Mouse (Mus musculus): ENCODE data around the gene Itpkb. TPM values are rescaled to one million over a fixed set of nuclear protein-coding genes. Genes with fewer than 3 reads are reported as not detected.

Gene Itpkb
- total and polyA plus RNA-seq, 3 experiments: 3.4 to 9.2 TPM; not detected in 1

DNA sequence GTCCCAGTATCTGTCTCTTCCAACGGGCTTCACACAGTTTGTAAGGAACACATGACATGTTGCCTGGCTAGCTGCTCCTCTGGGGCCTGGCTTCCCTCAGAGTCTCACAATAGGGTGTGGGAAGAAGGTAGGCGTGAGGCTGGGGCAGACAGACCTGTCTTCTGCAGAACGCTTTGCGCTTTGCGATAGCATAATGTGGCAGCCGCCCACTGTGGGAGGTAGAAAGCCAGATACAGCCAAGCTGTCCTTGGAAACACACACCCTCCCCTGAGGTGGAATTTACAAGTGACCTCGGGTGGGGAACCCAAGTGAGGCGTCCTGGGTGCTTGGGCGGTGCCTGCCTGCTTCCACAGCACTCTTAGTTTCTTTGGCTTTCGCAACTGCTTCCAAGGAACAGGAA lies 54.2 kb downstream of the Itpkb start (continued):
- TF ChIP-seq CHD1 (IDR thresholded peaks at IDR 0.05; ENCODE audit: low read depth, low read length): no peak

DNA sequence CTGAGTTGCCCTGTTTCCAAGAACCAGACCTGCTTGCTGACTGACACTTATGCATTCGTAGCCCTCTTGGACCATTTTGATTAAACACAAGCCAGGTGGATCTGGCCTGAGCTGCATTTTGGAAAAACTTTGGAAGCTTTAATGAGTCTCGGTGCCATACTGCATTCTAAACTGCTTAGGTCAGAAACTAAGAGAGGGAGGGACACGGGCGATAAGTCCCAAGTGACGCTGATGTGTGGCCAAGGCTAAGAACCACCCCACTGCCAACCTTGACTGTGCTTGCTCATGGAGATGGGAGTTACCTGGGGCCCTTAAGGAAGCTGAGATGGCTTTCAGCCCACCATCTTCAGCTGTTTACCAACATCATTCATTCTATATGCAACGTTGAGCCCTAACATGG lies 55.0 kb downstream of the Itpkb start:
- H3K27ac ChIP-seq (ENCODE audit: control insufficient read depth, low read depth, low read length): no peak overlapping the region
- no peaks in the 10 kb centered on the region; the same call in 1 of the 2 replicates for H3K79me2 ChIP-seq (ENCODE audit: control insufficient read depth, insufficient read depth, low read length, poor library complexity)
- TF ChIP-seq TCF12 (IDR thresholded peaks at IDR 0.05; ENCODE audit: low read depth, low read length) (no peak), MEF2A (IDR thresholded peaks at IDR 0.05; ENCODE audit: extremely low read depth, insufficient replicate concordance, low read depth, low read length, poor library complexity, severe bottlenecking) (no peak), POLR2AphosphoS5 (IDR thresholded peaks at IDR 0.05; ENCODE audit: borderline replicate concordance, low read depth, low read length) (no peak), SIN3A (IDR thresholded peaks at IDR 0.05; ENCODE audit: low read length) (no peak), POLR2A (IDR thresholded peaks at IDR 0.05; ENCODE audit: control insufficient read depth in 1 of 2, insufficient read depth in 1 of 2, low read depth in 1 of 2, low read length in 2 of 2, poor library complexity in 1 of 2) (no peak)
- H3K27me3 ChIP-seq (ENCODE audit: control insufficient read depth in 1 of 2, insufficient read depth in 2 of 2, low read length in 2 of 2): no peaks in the 10 kb centered on the region
- no peak overlapping the region for H3K4me3 ChIP-seq (ENCODE audit: control insufficient read depth in 1 of 2, insufficient read depth in 1 of 2, low read depth in 2 of 2, low read length in 2 of 2)
- H3K9ac ChIP-seq (ENCODE audit: control insufficient read depth, low read depth, low read length, poor library complexity, severe bottlenecking): no peak overlapping the region
- peaks cover 0 to 8% of the 10 kb centered on the region in 2 experiments; a peak in 2 of 4 replicates for H3K36me3 ChIP-seq (ENCODE audit: control insufficient read depth in 1 of 2, insufficient read depth in 2 of 2, low read length in 2 of 2)
- peaks cover 2 to 12% of the 10 kb centered on the region in 2 experiments; a peak in 3 of 4 replicates for H3K4me1 ChIP-seq (ENCODE audit: control insufficient read depth in 1 of 2, insufficient read depth in 2 of 2, low read length in 2 of 2)
- H3K9me3 ChIP-seq (replicated peaks; ENCODE audit: insufficient read depth, low read length): no peaks in the 10 kb centered on the region
- no peak for DNase-seq (ENCODE audit: low read depth, low spot score)

DNA sequence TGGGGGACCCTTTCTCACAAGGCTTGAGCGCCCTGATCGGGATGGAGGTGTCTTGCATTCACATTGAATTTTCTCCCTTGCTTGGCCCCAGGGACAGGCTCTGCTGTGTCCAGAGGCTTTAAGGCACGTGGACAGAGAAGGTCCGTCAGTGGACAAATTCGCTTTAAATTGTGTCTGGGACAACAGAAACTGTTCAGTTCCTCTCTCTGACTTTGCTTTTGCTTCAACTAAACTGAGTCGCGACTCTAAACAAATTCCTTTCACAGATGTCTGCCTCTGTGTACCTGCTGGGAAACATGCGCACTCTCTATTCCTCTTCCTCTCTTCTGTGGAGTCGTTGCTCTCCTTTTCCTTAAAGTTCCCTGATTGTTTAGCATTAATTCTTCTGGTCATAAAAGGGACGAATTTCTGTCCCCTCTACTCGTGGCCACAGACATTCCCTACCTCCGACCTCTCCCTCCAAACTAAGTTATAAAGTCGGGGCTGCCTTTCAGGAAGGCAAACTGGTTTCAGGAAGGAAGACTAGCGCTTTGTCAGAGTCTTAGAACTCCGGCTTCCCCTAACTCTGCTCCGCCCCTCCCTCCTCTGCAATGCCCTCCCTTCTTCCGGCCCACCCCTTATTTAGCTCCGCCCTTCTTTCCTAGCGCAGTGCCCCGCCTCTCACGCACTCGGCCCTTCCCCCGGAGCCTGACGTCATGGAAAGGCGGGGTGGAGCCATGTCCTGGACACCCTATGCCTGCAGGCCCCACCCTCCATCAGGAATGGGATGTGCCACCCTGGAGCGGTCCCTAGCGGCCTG lies 56.9 kb downstream of the Itpkb start:
- H3K4me1 ChIP-seq (ENCODE audit: control insufficient read depth in 1 of 2, insufficient read depth in 2 of 2, low read length in 2 of 2): peaks cover 0 to 29% of the 10 kb centered on the region in 2 experiments
- DNase-seq (ENCODE audit: low read depth, low spot score): peak; percentile 98
- peak overlapping the region; percentile 87 for H3K27ac ChIP-seq (ENCODE audit: control insufficient read depth, low read depth, low read length)
- TF ChIP-seq RAD21 (IDR thresholded peaks at IDR 0.05; ENCODE audit: low read depth, low read length): peak; percentile 47
- TF ChIP-seq CHD2 (IDR thresholded peaks at IDR 0.05; ENCODE audit: low read length): no peak
- TF ChIP-seq BHLHE40 (IDR thresholded peaks at IDR 0.05; ENCODE audit: borderline replicate concordance, low read depth, low read length): 0 out of 2 replicates have a peak, but pooled peaks have one; percentile 31
- no peak for TF ChIP-seq KAT2A (conservative IDR thresholded peaks at IDR 0.05; ENCODE audit: low read depth, low read length)
- TF ChIP-seq ZNF384 (IDR thresholded peaks at IDR 0.05; ENCODE audit: low read depth, low read length): no peak
- 0 out of 2 replicates have a peak, but pooled peaks have one; percentile 40 for TF ChIP-seq CHD1 (IDR thresholded peaks at IDR 0.05; ENCODE audit: low read depth, low read length)
- TF ChIP-seq USF2 (IDR thresholded peaks at IDR 0.05; ENCODE audit: borderline replicate concordance in 1 of 2, insufficient read depth in 1 of 2, low read depth in 1 of 2, low read length in 2 of 2): no peak
- peak; percentile 85; the same call in 1 of the 2 replicates for TF ChIP-seq MAZ (IDR thresholded peaks at IDR 0.05; ENCODE audit: low read depth, low read length)
- peak; percentile 98 for TF ChIP-seq NELFE (IDR thresholded peaks at IDR 0.05; ENCODE audit: low read depth, low read length)
- TF ChIP-seq MAX (IDR thresholded peaks at IDR 0.05; ENCODE audit: low read length): peak; percentile 81
- peak; percentile 25; the same call in 1 of the 2 replicates for TF ChIP-seq RCOR1 (IDR thresholded peaks at IDR 0.05; ENCODE audit: low read depth, low read length)
- no peak for TF ChIP-seq MYB (IDR thresholded peaks at IDR 0.05; ENCODE audit: low read depth, low read length)
- peak; percentile 47 for TF ChIP-seq SMC3 (IDR thresholded peaks at IDR 0.05; ENCODE audit: low read depth, low read length)
- TF ChIP-seq USF1 (IDR thresholded peaks at IDR 0.05; ENCODE audit: low read depth, low read length): no peak
- TF ChIP-seq MYC (IDR thresholded peaks at IDR 0.05; ENCODE audit: low read depth, low read length): peak; percentile 85
- no peak for TF ChIP-seq GABPA (IDR thresholded peaks at IDR 0.05; ENCODE audit: low read depth, low read length)
- peak; percentile 80 for TF ChIP-seq SIN3A (IDR thresholded peaks at IDR 0.05; ENCODE audit: low read length)
- no peak for TF ChIP-seq E2F4 (IDR thresholded peaks at IDR 0.05; ENCODE audit: borderline replicate concordance, low read depth, low read length)
- TF ChIP-seq JUND (IDR thresholded peaks at IDR 0.05; ENCODE audit: low read depth, low read length): no peak
- peak; percentile 98 for TF ChIP-seq POLR2AphosphoS2 (IDR thresholded peaks at IDR 0.05; ENCODE audit: low read length)
- TF ChIP-seq NRF1 (IDR thresholded peaks at IDR 0.05; ENCODE audit: insufficient read depth, low read depth, low read length, poor library complexity, severe bottlenecking): peak; percentile 43; the same call in 1 of the 2 replicates
- peak; percentile 62 for TF ChIP-seq HCFC1 (IDR thresholded peaks at IDR 0.05; ENCODE audit: low read depth, low read length)
- TF ChIP-seq ZMIZ1 (IDR thresholded peaks at IDR 0.05; ENCODE audit: low read depth, low read length): peak; percentile 97

More for the DNA sequence above, 56.9 kb downstream of the Itpkb start:
- Histone ChIP-seq H3K9ac (ENCODE audit: control insufficient read depth, low read depth, low read length, poor library complexity, severe bottlenecking) (peak overlapping the region; percentile 79), H3K79me2 (ENCODE audit: control insufficient read depth, insufficient read depth, low read length, poor library complexity) (no peaks in the 10 kb centered on the region; the same call in 1 of the 2 replicates), H3K27me3 (ENCODE audit: control insufficient read depth in 1 of 2, insufficient read depth in 2 of 2, low read length in 2 of 2) (no peaks in the 10 kb centered on the region), H3K4me3 (ENCODE audit: control insufficient read depth in 1 of 2, insufficient read depth in 1 of 2, low read depth in 2 of 2, low read length in 2 of 2) (peak overlapping the region; percentile 74 to 98), H3K36me3 (ENCODE audit: control insufficient read depth in 1 of 2, insufficient read depth in 2 of 2, low read length in 2 of 2) (peaks cover 0 to 22% of the 10 kb centered on the region in 2 experiments; a peak in 2 of 4 replicates), H3K9me3 (replicated peaks; ENCODE audit: insufficient read depth, low read length) (no peaks in the 10 kb centered on the region)

All from MEL (cell line).